Mouse (Mus musculus) heart, postnatal 36 days (tissue): ENCODE results near the gene Sox30. TPM values are rescaled to one million over a fixed set of nuclear protein-coding genes. Genes with fewer than 3 reads are reported as not detected.

Experiments
- total RNA-seq, 2 experiments: library from RNA; stranded (reverse); gene quantifications; 2 replicates each; pipeline ENCODE4 v1.2.3; 2021

Sox30 gene
- total RNA-seq, 2 experiments from 2014 or later = 0.14 to 0.17 TPM

Other genes with a start within 250 kb of the Sox30 start
- 10 to 100 TPM; 43.2 to 43.7 TPM for gene Clint1, start 128.3 kb upstream of the Sox30 start, total RNA-seq
- 1 to 10 TPM; 3.8 to 4.0 TPM for gene Lsm11, start 35.4 kb upstream of the Sox30 start, total RNA-seq
- gene Thg1l, start 24.8 kb upstream of the Sox30 start, total RNA-seq = 1 to 10 TPM; 5.4 TPM
- 1 to 10 TPM; 1.3 to 1.9 TPM for gene Gm12166, start 72.0 kb downstream of the Sox30 start, total RNA-seq
- gene Adam19, start 75.7 kb downstream of the Sox30 start, total RNA-seq = 10 to 100 TPM; 21.2 to 49.2 TPM
- gene Nipal4, start 186.2 kb downstream of the Sox30 start, total RNA-seq = under 1 TPM; 0.08 to 0.11 TPM